Mouse (Mus musculus) neutrophil, adult 5-6 weeks (primary cell): Measurements from ENCODE around the gene Rasl11a. TPM values are rescaled to one million over a fixed set of nuclear protein-coding genes. Genes with fewer than 3 reads are reported as not detected.
"Not testable (repeated sequence)": the region's sequence is repeated elsewhere in the genome, so short reads cannot be mapped to it uniquely, and the experiment has no call there.

ENCODE experiments used
- ATAC-seq: fragments of 151-379, 151-347 bp; 2 replicates; pipeline ENCODE4 v1.8.0; 2017; ENCODE audit warnings: mild to moderate bottlenecking, moderate TSS enrichment; ENCODE audit not compliant: insufficient number of reproducible peaks, poor library complexity, low FRiP score, severe bottlenecking; ENCODE audit errors: extremely low read depth
- total RNA-seq: library from RNA; stranded (forward); fragments of 200-1000 nt; gene quantifications from 2 replicates; pipeline ENCODE4 v1.2.3, GENCODE M21; 2017

Gene Rasl11a
- total RNA-seq, 1 experiment from 2014 or later, result not detected

- no peak for ATAC-seq
These were observed 4.4 kb upstream of the Rasl11a start for GRCm38 (mm10) chr5:146840422-146840821.

GRCm38 (mm10) chr5:146841301-146841700 is 3.6 kb upstream of the Rasl11a start:
- ATAC-seq, result no peak

- ATAC-seq, result no peak
These were observed 2.9 kb upstream of the Rasl11a start for GRCm38 (mm10) chr5:146841996-146842395.

DNA sequence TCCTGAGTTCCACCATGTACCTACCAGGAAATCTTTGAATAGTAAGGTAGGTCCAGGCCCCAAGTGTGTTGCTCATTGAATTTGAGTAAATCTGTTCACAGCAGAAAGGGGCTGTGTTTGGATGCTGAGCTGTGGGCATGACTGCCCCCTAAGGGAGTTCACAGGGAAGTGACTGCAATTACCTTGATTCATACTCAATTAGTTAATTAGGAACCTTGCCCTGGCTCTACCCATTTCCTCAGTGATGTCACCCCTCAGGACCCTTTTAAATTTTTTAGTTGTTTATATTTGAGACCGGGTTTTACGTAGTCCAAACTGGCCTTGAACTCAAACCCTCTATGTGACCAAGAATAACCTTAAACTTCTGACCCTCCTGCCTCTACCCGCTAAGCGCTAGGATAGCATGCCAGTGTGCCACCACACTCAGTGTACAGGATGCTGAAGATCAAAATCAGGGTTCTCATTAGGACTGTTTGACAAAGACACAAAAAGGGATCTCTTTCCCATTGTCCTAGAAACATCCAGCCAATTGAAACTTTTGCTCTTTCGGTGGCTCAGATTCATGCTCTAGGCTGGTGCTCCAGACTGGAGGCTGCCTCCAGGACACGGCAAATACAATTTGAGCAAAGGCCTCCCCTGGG is 450 bp upstream of the Rasl11a start:
- ATAC-seq, result peak; percentile 51; the same call in 1 of the 2 replicates

DNA sequence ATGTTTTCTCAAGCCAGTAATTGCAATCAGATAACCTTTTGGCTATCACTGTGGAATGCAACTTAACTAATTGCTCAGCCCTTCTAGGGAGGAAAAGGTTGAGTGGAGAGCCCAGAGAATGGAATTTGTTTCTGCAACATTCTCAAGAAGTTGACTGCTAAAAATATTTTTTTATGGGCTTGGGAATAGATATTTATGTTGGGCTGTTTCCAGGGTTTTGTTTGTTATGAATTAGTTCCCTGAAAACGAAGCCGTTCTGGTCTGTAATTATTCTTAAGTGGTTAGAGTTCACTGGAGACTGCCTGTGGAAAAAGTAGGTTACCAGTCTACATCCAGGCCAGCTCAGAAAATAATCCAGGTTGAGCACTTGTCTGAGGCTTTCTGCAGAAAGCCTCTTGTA is 1.6 kb downstream of the Rasl11a start:
- no peak for ATAC-seq

GRCm38 (mm10) chr5:146848936-146849582 is 4.2 kb downstream of the Rasl11a start:
- ATAC-seq, result no peak

- no peak for ATAC-seq
These were observed 11.2 kb downstream of the Rasl11a start for GRCm38 (mm10) chr5:146856106-146856505.

DNA sequence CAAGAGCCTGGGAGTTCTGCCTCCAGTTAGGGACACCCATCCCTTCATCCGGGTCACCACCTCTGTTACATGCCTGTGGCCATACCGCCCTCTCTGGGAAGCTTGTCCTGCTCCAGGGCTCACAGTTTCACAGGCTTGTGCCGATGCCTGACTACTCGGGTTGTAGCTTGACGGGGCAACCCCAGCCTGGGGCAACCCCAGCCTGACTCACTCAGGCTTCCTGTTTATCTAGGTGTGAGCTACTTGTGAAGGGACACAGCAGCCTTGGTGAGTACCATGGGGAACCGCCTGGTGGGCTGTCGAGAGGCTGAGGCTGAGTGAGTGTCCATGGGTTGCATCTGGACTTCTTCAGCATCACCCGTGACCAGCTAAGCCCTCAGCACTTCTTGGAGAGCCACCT is 12.7 kb downstream of the Rasl11a start:
- no peak for ATAC-seq

DNA sequence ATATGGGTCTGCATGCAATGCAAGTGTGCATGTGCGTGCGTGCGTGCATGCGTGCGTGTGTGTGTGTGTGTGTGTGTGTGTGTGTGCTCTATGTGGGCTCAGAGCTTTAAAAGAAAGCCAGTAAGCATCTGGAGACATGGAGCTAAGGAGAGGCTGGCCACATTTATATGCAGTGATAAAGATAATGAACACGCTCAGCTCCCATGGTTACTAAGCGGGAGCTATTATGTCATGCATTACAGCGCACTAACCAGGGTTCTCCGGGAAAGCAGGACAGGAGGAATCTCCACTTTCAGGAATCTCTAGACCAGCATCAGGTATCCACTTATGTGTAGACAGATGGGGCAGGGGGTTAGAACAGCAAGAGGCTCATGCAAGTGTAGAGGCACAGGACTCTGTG is 13.9 kb downstream of the Rasl11a start:
- ATAC-seq, result no peak

DNA sequence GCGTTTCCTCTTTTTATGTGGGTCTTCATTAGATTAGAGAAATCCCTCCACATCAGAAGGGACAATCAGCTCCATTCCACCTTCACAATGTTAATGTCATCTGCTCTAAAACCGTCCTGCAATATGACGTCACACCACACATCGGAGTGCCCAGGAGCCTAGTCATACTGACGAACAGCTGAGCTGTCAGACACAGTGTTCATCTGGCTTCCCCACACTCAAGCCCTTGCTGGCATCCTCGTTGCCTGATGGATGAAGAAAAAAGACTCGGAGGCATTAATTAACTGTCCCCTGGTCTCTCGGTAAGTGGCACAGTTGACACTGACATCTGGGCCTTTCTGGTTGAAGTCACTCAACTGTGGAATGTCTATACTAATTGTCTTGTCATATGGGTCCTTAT is 14.4 kb downstream of the Rasl11a start:
- ATAC-seq, result no peak

DNA sequence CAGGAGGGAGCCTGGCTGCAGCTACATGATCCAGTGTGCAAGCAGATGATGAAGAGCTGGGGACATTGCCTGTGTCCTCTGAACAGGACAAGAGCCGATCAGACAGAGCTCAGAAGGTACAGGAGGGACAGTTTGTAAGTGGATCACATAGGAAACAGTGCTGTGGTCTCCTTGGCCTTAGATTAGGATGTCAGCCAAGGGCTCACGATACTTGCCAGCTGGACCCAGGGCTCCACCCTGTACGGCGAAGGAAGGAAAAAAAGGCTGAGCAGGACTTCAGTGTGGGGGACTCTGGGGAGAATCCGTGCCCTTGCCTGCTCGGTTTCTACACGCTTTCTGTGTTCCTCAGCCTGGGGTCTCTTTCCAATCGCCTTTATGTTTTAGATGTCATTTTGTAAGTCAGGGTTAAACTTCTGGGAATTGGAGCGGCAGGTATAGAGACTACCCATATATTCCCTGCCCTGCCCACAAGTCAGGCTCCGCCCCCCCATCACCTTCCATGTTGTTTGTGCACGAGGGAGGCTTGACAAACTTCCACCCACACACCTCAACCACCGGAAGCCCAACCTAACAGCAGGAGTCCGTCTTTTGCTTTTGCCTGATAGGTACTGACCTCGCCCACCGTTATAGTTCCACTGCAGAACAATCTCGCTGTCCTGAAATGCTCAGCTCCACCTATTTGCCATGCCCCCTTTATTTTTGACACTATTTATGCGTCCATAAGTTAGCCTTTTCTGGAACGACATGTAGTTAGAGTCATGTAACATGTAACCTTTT is 15.5 kb downstream of the Rasl11a start:
- no peak for ATAC-seq

GRCm38 (mm10) chr5:146861588-146861987 is 16.7 kb downstream of the Rasl11a start:
- no peak for ATAC-seq

DNA sequence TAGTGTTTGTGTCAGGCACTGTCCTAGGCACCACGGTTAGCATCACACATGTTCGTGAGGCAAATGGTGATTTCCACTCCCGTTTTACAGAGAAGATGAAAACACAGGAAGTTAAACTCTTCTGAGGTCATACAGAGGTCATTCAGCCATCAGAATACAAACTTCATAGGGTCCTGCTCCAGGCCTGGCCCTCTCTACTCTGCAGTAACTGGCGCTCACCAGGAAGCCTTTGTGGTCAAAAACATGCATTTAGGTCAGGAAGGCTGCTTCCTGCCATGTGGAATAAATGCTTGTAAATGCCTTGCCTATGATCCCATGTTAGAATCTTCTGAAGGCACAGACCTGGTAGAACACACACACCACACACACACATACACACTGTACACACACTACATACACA is 20.6 kb downstream of the Rasl11a start:
- ATAC-seq, result no peak

GRCm38 (mm10) chr5:146866277-146866676 is 21.4 kb downstream of the Rasl11a start:
- ATAC-seq, result no peak

DNA sequence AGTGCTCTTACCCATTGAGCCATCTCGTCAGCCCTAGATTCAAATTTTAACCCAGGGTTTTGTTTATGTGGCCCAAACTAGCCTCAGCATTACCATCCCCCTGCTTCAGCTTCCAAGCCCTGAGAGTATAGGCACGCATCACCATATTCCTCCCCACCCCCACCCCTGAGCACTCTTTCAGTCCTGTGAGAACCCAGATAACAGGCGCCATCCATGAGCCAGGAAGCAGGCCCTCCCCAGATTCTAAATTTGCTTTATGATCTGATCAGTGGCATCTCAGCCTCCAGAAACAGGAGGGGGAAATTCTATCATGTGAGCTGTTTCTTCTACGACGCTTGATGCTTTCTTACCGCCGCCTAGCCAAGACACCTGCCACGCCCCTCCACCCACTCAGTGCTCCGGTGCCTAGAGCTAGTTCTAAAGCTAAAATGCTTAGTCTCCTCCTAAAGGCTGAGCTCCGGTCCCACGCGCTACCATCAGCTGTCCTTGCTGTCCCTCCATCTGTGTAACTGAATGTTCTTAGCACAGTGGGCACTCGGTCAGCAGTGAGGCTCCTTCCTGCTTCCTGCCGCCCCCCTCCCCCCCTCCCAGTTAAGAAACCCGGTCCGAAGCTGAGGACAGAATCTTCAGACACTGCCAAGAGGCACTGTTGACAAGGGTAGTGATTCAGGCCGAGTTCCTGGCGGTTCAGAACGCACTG is 22.5 kb downstream of the Rasl11a start:
- 0 out of 2 replicates have a peak, but pooled peaks have one; percentile 25 for ATAC-seq

DNA sequence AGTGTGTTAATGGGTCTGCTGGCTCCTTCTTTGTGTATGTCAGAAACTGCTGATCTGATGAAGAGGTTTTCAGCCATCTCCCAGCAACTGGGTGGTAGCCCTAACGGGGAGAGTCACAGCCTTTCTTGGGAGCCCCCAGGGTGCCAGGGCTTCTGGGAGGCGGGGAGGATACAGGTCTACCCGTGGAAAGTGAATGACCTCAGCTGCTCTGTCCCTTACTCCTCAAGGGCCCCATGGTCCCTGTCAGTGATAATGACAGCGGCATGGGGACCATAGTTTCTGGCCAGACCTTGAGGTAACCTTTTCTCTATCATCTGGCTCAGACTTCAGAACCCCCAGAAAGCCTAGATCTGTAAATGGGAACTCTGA is 23.1 kb downstream of the Rasl11a start:
- no peak for ATAC-seq

DNA sequence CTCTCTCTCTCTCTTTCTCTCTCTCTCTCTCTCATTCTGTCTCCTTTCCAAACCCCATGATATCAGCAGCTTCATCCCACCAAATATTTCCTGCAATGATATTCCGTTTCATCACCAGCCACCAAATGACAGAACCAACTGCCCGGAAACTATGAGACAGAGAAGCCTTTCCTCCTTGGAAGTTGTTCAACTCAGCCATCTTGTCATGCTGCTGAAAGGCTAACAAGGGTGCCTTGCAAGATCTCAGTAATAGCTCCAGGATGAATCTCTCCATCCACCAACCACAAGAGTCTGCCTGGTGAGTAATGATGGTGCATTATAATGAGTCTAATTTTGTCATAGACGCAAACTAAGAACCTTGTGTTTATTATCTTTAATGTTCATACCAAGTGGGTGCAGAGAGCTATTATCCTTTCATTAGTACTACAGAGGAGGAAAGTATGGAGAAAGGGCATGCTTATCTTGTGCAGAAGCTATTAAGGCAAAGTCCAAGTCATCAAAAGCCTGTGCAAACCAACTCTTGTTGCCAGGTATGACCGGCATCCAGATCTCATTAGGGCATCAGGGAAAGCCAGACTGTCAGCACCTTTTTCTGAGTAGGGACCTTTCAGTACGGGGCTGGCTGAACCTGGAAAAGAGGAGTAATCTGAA is 28.2 kb downstream of the Rasl11a start:
- no peak for ATAC-seq

DNA sequence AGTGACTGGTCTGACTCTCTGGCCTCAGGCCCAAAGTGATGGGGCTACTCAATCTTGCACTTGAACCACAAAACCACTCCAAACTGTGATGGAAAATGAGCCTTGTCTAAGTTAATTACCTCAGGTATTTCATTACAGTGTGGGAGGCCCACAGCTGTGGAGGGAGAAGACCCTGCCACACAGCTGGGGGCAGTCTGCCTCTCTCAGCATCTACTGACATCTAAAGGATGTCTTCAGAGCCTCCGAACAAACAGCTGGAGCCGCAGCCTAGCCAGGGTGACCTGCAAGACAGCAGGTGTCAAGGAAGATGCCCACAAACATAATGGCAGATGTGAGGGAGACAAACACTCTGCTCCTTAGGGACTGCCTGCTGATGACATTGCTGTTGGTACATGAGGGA is 31.2 kb downstream of the Rasl11a start:
- ATAC-seq, result no peak

- ATAC-seq, result not testable (repeated sequence)
These were observed 33.0 kb downstream of the Rasl11a start for GRCm38 (mm10) chr5:146877882-146878281.
